Mouse (Mus musculus) heart, postnatal 14 days (tissue): ENCODE measurements around the gene Vmn1r221. TPM values are rescaled to one million over a fixed set of nuclear protein-coding genes. Genes with fewer than 3 reads are reported as not detected.
"Not testable (repeated sequence)": the region's sequence is repeated elsewhere in the genome, so short reads cannot be mapped to it uniquely, and the experiment has no call there.

ENCODE experiments used
- DNase-seq, 2 experiments: peaks; one replicate each; pipeline ENCODE4 v3.0.0; 2021 to 2022
- intact Hi-C: fragments of 180-260 bp; cut with DNase I; formaldehyde crosslinking; loops from one replicate; pipeline ENCODE4 v1.15.1; 2025
- long read RNA-seq, 2 experiments: library from polyadenylated mRNA; stranded (forward); transcript quantifications; one replicate each; pipeline ENCODE4 v2.0.0; 2021
- total RNA-seq, 2 experiments: library from RNA; stranded (reverse); gene quantifications; 2 replicates each; pipeline ENCODE4 v1.2.3; 2021

Gene Vmn1r221
- not detected for total RNA-seq
- long read RNA-seq, experiment 1, result 0 reads
- long read RNA-seq, experiment 2, result 0 reads

- DNase-seq, intact Hi-C loops: not testable (repeated sequence)
Observed at GRCm38 (mm10) chr13:23213827-23214226, at the start of gene Vmn1r221. Gene Vmn1r221, plus strand, starts transcription at chr13:23214127.

GRCm38 (mm10) chr13:23166471-23166870 lies 47.5 kb upstream of the Vmn1r221 start:
- intact Hi-C loops, DNase-seq: not testable (repeated sequence)

- intact Hi-C loops, result no loop called here
- no peak for DNase-seq
Observed at GRCm38 (mm10) chr13:23187875-23188274, 26.1 kb upstream of the Vmn1r221 start, which contains the start of gene Vmn1r220. Gene Vmn1r220, minus strand, starts transcription at chr13:23187975.

- DNase-seq, intact Hi-C loops: not testable (repeated sequence)
Observed at GRCm38 (mm10) chr13:23203885-23204284, 10.0 kb upstream of the Vmn1r221 start.

GRCm38 (mm10) chr13:23235847-23236246 lies 21.9 kb downstream of the Vmn1r221 start, which contains the start of gene Vmn1r222:
Gene Vmn1r222, minus strand, starts transcription at chr13:23235947.
- intact Hi-C loops, DNase-seq: not testable (repeated sequence)

GRCm38 (mm10) chr13:23246834-23247233 lies 32.9 kb downstream of the Vmn1r221 start, which contains the start of gene Vmn1r223:
Gene Vmn1r223, plus strand, starts transcription at chr13:23247134.
- DNase-seq, intact Hi-C loops: not testable (repeated sequence)

- intact Hi-C loops, result no loop called here
Observed at GRCm38 (mm10) chr13:23258546-23259048, 44.7 kb downstream of the Vmn1r221 start.

GRCm38 (mm10) chr13:23268606-23269005 lies 54.7 kb downstream of the Vmn1r221 start:
- intact Hi-C loops, DNase-seq: not testable (repeated sequence)

More at GRCm38 (mm10) chr13:23258546-23259048, 44.7 kb downstream of the Vmn1r221 start:
- DNase-seq, result no peak

GRCm38 (mm10) chr13:23269127-23269526 lies 55.2 kb downstream of the Vmn1r221 start:
- intact Hi-C loops, DNase-seq: not testable (repeated sequence)

- intact Hi-C loops, result no loop called here
- no peak for DNase-seq
Observed at GRCm38 (mm10) chr13:23269681-23270080, 55.8 kb downstream of the Vmn1r221 start.

GRCm38 (mm10) chr13:23270321-23271101 lies 56.6 kb downstream of the Vmn1r221 start:
- DNase-seq, result no peak
- intact Hi-C loops, result no loop called here

Other genes with a start within 250 kb of the Vmn1r221 start
- not detected for gene Vmn1r213, start 206.5 kb upstream of the Vmn1r221 start, total RNA-seq
- not detected for gene Vmn1r214, start 183.7 kb upstream of the Vmn1r221 start, total RNA-seq
- not detected for gene Vmn1r215, start 146.1 kb upstream of the Vmn1r221 start, total RNA-seq
- not detected for gene Vmn1r217, start 95.9 kb upstream of the Vmn1r221 start, total RNA-seq
- gene Vmn1r218, start 81.0 kb upstream of the Vmn1r221 start, total RNA-seq, result not detected
- gene Vmn1r219, start 54.8 kb upstream of the Vmn1r221 start, total RNA-seq, result not detected
- gene Vmn1r220, start 26.2 kb upstream of the Vmn1r221 start, total RNA-seq, result not detected
- not detected for gene Vmn1r222, start 21.8 kb downstream of the Vmn1r221 start, total RNA-seq
- not detected for gene Vmn1r223, start 33.0 kb downstream of the Vmn1r221 start, total RNA-seq
- gene Zfp322a, start 155.1 kb downstream of the Vmn1r221 start, total RNA-seq, result 10 to 100 TPM; 18.8 to 21.7 TPM
- 1 to 10 TPM; 4.5 to 5.0 TPM for gene Abt1, start 209.7 kb downstream of the Vmn1r221 start, total RNA-seq